Mouse (Mus musculus) thymus, adult 2 months (tissue): ENCODE measurements around the gene Hoxd4. TPM values are rescaled to one million over a fixed set of nuclear protein-coding genes. Genes with fewer than 3 reads are reported as not detected.

ENCODE experiments used
- DNase-seq: peaks from one replicate; pipeline ENCODE4 v3.0.0; 2021
- H3K27ac ChIP-seq: fragments of 200-500 bp; 2 replicates; pipeline ENCODE4 v1.5.1; 2012; ENCODE audit warnings: low read length, control low read depth; ENCODE audit not compliant: control insufficient read depth, insufficient read depth
- H3K27me3 ChIP-seq: fragments of 200-500 bp; 2 replicates; pipeline ENCODE4 v1.6.1; 2012; ENCODE audit warnings: mild to moderate bottlenecking, low read length, moderate library complexity, mixed read lengths; ENCODE audit not compliant: control insufficient read depth, insufficient read depth
- H3K36me3 ChIP-seq: fragments of 200-500 bp; 2 replicates; pipeline ENCODE4 v1.6.1; 2012; ENCODE audit warnings: mild to moderate bottlenecking, low read length, moderate library complexity; ENCODE audit not compliant: control insufficient read depth, insufficient read depth
- H3K4me1 ChIP-seq: fragments of 200-500 bp; replicated peaks from 2 replicates; pipeline ENCODE4 v1.6.1; 2012; ENCODE audit warnings: low read length; ENCODE audit not compliant: control insufficient read depth, insufficient read depth
- H3K4me3 ChIP-seq: fragments of 200-500 bp; 2 replicates; pipeline ENCODE4 v1.5.1; 2012; ENCODE audit warnings: mild to moderate bottlenecking, low read length, control low read depth, moderate library complexity; ENCODE audit not compliant: control insufficient read depth, insufficient read depth
- CTCF ChIP-seq: fragments of 200-500 bp; IDR thresholded peaks from 2 replicates; pipeline ENCODE4 v1.5.1; 2012; ENCODE audit warnings: mild to moderate bottlenecking, control low read depth, low read length, moderate library complexity, borderline replicate concordance; ENCODE audit not compliant: control insufficient read depth, poor library complexity, insufficient read depth; ENCODE audit errors: extremely low read depth
- POLR2A ChIP-seq: fragments of 200-500 bp; IDR thresholded peaks from 2 replicates; pipeline ENCODE4 v1.6.1; 2012; ENCODE audit warnings: mild to moderate bottlenecking, low read length, control low read depth, moderate library complexity; ENCODE audit not compliant: control insufficient read depth, poor library complexity, insufficient read depth; ENCODE audit errors: extremely low read depth
- WGBS: fragments of 180-500 bp; shearing (Covaris S2); methylation state at CpG from one replicate; pipeline ENCODE4 v1.1.7; 2018; 5-methylcytosine and 5-hydroxymethylcytosine counted together
- polyA plus RNA-seq: library from polyadenylated mRNA; depleted of rRNA; stranded (reverse); fragments of >200 nt; gene quantifications from 2 replicates; pipeline ENCODE4 v1.2.3, GENCODE M21; 2012

Hoxd4 gene
- polyA plus RNA-seq, 1 experiment = 2.3 TPM

GRCm38 (mm10) chr2:74724244-74725015 is 12.7 kb downstream of the Hoxd4 start:
- Histone ChIP-seq H3K27me3 (peaks cover 7% of the 10 kb centered on the region), H3K36me3 (no peaks in the 10 kb centered on the region), H3K4me1 (no peaks in the 10 kb centered on the region), H3K4me3 (no peak overlapping the region), H3K27ac (no peak overlapping the region)
- no peak for DNase-seq
- 69% methylated on average over 7 of the region's 7 CpGs for WGBS
- TF ChIP-seq POLR2A (no peak), CTCF (no peak)

DNA sequence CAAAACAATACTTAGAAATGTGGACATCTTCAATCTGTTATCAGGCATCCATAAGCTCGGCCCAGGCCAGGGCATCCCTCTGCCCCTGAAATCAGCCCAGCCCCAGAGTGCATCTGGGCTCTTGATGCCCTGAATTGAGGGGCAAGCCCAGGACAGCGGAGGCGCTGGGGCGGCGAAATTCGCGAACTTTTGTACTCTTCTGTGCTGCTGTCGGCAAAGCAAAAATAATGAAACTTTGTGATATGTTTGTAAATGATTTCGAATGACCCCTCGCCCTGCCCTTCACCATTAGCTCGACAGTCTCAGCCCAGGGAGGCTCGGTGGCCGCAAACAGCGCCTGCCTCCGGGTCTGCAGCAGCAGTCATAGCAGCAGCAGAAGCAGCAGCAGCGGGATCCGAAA is 13.4 kb downstream of the Hoxd4 start:
- no peak overlapping the region for H3K27ac ChIP-seq
- peaks cover 7% of the 10 kb centered on the region for H3K27me3 ChIP-seq
- DNase-seq = no peak
- H3K4me1 ChIP-seq = no peaks in the 10 kb centered on the region
- no peak overlapping the region for H3K4me3 ChIP-seq
- 76% methylated on average over 17 of the region's 17 CpGs for WGBS
- TF ChIP-seq POLR2A = no peak
- no peak for TF ChIP-seq CTCF
- no peaks in the 10 kb centered on the region for H3K36me3 ChIP-seq

DNA sequence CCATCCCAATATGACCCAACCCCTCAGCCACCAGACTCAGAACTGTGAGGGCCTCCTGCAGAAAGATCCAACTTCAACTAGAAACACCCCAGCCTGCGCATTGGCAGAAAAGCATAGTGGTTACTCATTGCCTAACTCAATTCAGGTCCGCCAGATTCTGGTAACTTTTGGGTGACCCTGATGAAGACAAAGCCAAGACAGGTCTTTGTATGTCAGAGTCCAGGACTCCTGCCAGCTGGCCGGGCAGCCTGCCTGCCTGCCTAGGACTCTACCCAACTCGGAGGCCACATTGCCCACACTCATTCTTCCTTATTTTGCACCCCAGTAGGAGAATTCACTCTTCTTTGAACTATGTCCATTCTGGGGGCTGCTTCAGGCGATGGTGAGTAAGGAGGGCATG is 14.8 kb downstream of the Hoxd4 start, which contains the start of gene Gm28230:
Gene Gm28230 (plus strand): TSS at position 178 of the 400 bp plus-strand sequence.
- no peak within 1 kb of the TSS for H3K4me3 ChIP-seq
- H3K27me3 ChIP-seq = peaks cover 4% of the 10 kb centered on the region; the same call in 1 of the 2 replicates
- no peak within 1 kb of the TSS for H3K27ac ChIP-seq
- no peak for DNase-seq
- WGBS = 62% methylated on average over 5 of the region's 5 CpGs
- TF ChIP-seq POLR2A (no peak), CTCF (no peak)
- H3K4me1 ChIP-seq = no peaks in the 10 kb centered on the region
- H3K36me3 ChIP-seq = no peaks in the 10 kb centered on the region

DNA sequence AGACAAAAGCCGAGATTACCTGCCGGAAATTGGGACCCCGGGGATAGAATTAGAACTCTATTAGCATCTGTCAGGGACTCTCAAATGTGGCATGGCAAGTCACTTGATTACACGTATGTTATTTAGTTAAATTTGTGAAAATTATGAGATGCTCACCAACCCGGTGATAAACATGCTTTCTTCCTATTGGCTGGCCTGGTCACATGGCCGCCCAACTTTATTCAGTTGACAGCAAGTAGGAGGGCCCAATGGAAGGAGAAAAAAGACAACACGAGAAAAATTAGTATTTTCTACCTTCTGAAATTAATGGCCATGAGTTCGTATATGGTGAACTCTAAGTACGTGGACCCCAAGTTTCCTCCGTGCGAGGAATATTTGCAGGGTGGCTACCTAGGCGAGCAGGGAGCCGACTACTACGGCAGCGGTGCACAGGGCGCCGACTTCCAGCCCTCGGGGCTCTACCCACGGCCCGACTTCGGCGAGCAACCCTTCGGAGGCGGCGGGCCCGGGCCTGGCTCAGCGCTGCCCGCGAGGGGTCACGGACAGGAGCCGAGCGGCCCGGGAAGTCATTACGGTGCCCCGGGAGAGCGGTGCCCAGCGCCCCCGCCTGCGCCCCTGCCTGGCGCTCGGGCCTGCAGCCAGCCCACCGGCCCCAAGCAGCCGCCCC is 15.4 kb downstream of the Hoxd4 start:
- Histone ChIP-seq H3K4me1 (no peaks in the 10 kb centered on the region), H3K36me3 (no peaks in the 10 kb centered on the region), H3K27ac (no peak overlapping the region), H3K4me3 (no peak overlapping the region), H3K27me3 (peaks cover 4% of the 10 kb centered on the region; the same call in 1 of the 2 replicates)
- no peak for DNase-seq
- WGBS = 14% methylated on average over 43 of the region's 43 CpGs
- TF ChIP-seq POLR2A (no peak), CTCF (no peak)

DNA sequence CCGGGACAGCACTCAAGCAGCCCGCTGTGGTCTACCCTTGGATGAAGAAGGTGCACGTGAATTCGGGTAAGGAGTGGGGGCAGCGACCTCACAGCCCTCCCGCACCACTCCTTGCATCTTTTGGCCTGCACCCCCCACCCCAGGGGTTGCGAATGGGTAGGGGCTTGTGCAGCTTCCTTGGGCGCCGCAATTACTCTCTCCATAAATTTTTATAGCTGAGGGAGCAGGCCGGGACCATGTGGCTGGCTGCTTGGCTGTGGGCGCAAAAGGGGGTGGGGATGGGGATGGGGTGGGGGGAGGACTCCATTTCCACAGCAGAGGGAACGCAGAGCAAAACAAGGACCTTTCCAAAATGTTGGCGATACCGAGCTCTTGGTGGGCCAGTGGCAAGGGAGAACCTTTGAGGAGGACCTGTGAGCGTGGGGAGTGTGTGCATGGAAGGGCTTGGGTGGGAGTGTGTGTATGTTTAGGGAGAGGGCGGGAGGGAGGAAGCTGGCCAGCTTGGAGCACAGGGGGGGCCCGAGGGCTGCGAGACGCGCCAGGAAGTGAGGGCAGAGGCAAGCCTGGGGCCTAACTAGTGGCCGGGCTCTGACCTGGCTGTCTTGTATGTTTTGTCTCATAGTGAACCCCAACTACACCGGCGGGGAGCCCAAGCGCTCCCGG is 16.0 kb downstream of the Hoxd4 start:
- Histone ChIP-seq H3K4me3 (no peak overlapping the region), H3K4me1 (no peaks in the 10 kb centered on the region)
- 28% methylated on average over 25 of the region's 25 CpGs for WGBS

DNA sequence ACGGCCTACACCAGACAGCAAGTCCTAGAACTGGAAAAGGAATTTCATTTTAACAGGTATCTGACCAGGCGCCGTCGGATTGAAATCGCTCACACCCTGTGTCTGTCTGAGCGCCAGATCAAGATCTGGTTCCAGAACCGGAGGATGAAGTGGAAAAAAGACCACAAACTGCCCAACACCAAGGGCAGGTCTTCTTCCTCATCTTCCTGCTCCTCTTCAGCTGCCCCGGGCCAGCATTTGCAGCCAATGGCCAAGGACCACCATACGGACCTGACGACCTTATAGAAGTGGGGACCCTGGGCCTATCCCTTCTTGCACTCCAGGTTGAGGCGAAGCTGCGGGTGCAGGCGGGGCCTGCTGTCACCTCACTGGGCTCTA is 16.6 kb downstream of the Hoxd4 start:
- Histone ChIP-seq H3K4me3 (no peak overlapping the region), H3K27me3 (peaks cover 7% of the 10 kb centered on the region; the same call in 1 of the 2 replicates), H3K27ac (no peak overlapping the region), H3K4me1 (no peaks in the 10 kb centered on the region), H3K36me3 (no peaks in the 10 kb centered on the region)
- WGBS = 84% methylated on average over 13 of the region's 13 CpGs
- no peak for DNase-seq
- TF ChIP-seq CTCF = no peak
- no peak for TF ChIP-seq POLR2A

More for the DNA sequence above, 16.0 kb downstream of the Hoxd4 start:
- Histone ChIP-seq H3K27ac (no peak overlapping the region), H3K27me3 (peaks cover 5% of the 10 kb centered on the region; the same call in 1 of the 2 replicates), H3K36me3 (no peaks in the 10 kb centered on the region)
- TF ChIP-seq POLR2A = no peak
- no peak for TF ChIP-seq CTCF
- DNase-seq = no peak
